Mouse (Mus musculus) neutrophil, adult 59 days (primary cell): ENCODE data around the gene Vps16. TPM values are rescaled to one million over a fixed set of nuclear protein-coding genes. Genes with fewer than 3 reads are reported as not detected.

Source experiments
- total RNA-seq, 2 experiments: library from RNA; stranded (reverse); gene quantifications; 1 replicate in 1 of 2; 2 replicates in 1 of 2; pipeline ENCODE4 v1.2.4; 2023

Gene Vps16
- 10 to 100 TPM; 61.4 to 71.7 TPM for total RNA-seq

DNA sequence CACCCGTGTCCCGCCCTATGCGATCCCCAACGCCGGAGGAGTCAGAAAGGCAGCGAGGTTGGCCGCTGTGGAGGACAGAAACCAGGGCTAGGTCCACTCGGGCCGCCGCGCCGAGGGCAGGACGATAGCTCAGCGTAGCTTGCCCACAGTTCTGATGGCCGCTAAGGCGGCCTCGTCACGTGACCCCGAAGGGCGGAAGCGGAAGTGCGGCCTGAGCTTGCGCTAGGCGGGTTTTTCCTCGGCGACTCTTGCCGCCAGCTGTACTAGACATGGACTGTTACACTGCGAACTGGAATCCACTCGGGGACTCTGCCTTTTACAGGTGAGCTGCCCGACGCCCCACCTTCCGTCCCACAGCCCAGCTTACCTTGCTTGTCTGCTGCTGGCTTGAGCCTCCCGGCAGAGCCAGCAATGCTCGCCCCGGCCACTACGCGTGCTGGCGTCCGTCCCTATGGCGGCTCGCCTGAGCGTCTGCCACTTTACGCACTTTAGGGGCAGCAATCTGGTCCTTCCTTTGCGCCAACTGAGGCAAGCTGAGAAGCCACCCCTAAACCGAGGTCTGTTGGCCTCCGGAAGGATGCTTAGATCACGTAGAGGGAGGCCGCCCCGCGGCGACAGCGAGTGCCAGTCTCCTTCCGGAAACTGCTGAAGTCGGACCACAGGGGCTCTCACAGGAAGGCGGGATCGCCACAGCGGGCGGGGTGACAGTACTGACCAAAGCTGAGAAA lies at the start of gene Vps16, which contains the start of gene Pced1a:
Gene Vps16, plus strand, starts transcription at position 214 of the 728 bp plus-strand sequence.
Gene Pced1a, minus strand, starts transcription at position 576 of the 728 bp plus-strand sequence.

DNA sequence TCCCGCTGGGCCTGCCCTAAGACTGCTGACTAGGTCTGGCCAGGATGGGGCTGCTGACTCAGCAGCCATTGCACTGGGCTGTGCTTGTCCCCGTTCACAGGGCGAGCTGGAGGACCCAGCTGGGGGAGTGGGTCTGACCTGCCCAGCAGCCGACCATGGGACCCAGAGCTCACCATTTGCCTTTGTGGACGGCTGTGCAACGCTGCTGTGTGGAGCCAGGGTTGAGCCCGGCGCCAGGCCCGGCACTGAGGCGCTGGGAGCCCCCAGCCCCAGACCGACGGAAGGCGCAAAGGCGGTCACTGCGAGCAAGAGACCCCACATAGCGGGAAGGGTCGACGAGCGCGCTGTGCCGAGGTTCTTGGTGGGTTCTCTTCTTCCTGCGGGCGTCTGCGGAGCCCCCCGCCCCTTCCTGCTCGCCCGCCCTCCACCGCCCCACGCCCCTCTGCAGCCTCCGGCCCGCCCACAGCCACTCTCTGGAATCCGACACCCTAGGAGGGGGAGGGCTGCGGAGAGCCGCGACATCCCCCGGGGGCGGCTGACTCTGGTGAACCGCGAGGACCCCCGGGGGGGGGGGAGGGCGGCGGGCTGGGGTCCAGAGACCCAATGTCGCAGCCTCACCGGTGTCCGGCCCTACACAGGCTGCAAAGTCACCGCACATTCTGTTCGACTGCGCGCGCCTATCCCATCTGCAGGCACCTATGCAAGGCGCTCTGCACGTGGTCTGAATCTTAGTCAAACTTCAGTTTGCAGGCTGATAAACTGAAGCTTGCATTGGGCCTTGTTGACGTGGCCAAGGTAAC lies 26.8 kb upstream of the Vps16 start, which contains the start of gene Cpxm1:
Gene Cpxm1, minus strand, starts transcription at position 389 of the 800 bp plus-strand sequence.

DNA sequence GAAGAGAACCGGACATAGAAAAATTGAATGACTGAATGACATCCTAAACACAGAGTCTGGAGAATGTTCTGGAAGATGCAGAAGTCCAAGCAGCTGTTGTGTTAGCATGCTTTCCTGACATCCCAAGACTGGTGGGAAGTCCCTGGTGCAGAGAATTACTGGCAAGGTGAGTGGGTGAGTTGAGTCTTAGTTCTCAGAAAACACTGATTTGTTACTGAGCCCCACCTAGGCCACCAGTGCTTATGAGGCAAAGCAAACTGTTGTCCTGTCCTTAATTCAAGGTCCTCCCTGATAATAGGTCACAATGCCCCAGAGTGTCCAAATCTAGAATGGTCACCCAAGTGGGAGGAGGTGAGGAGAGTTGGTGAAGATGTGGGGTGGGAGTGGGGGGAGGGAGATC lies 19.2 kb upstream of the Vps16 start, which contains the start of the genes Gm28372 and 1700020A23Rik:
Gene Gm28372, plus strand, starts transcription at position 301 of the 400 bp plus-strand sequence.
Gene 1700020A23Rik, plus strand, starts transcription at position 321 of the 400 bp plus-strand sequence.

DNA sequence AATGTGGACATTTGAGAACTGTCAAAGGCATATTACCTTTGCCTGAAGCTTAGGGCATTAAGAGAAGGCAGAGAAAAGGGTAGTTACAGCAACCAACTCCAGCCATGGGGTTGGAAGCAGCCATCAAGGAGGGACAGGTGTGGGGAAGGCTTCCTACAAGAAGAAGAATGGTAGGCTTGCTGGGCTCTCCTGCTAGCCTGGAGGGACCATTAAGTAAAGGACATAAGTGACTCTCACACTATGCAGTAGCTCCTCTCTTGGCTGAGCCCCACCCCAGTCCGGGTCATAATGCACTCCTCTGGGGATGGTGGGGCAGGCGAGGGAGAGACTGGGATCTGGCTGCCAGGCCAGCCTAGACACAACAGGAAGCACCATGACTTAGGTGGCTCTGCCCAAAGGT lies 18.0 kb upstream of the Vps16 start, which contains the start of gene Tmem239:
Gene Tmem239, plus strand, starts transcription at position 301 of the 400 bp plus-strand sequence.

DNA sequence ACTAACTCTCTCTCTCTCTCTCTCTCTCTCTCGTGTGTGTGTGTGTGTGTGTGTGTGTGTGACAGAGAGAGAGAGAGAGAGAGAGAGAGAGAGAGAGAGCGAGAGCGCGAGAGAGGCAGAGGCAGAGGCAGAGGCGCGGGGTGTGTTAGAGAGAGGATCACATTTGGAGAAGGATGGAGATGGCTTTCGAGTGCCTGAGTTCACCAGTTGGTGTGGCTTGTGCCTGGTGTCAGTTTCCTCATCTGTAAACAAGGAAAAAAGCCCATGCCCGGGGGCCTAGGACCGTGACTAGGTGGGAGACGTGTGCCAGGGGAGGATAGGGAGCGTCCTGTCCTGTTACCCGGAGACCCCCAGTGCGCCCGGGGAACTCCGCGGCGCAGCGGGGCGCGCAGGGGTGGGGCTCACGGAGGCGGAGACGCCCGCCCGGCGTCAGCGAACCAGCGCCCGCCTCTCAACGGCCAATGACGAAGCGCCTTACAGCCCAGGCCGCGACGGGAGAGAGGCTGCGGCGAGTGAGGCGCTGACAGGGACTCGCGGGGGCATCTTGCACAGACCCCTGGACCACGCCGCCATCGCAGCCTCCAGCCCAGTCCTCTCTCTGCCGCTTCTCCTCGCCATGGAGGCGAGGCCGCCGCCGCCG lies 25.8 kb downstream of the Vps16 start, which contains the start of gene Ptpra:
Gene Ptpra, plus strand, starts transcription at position 485 of the 640 bp plus-strand sequence.

Other genes with a start within 250 kb of the Vps16 start
- 100 to 1,000 TPM; 133 to 151 TPM for gene Snrpb, start 244.9 kb upstream of the Vps16 start, total RNA-seq
- not detected for gene Tmc2, start 229.1 kb upstream of the Vps16 start, total RNA-seq
- gene Nop56, start 149.9 kb upstream of the Vps16 start, total RNA-seq, result 10 to 100 TPM; 91.5 to 93.1 TPM
- gene Idh3b, start 139.8 kb upstream of the Vps16 start, total RNA-seq, result 10 to 100 TPM; 55.4 to 66.4 TPM
- gene Ebf4, start 129.2 kb upstream of the Vps16 start, total RNA-seq, result not detected
- under 1 TPM in 1 of 2 experiments, not detected in 1; 0.98 TPM for gene Cpxm1, start 26.8 kb upstream of the Vps16 start, total RNA-seq
- not detected for gene Gm28372, start 19.1 kb upstream of the Vps16 start, total RNA-seq
- not detected for gene 1700020A23Rik, start 19.1 kb upstream of the Vps16 start, total RNA-seq
- not detected for gene Tmem239, start 17.9 kb upstream of the Vps16 start, total RNA-seq
- 10 to 100 TPM; 13.5 to 16.4 TPM for gene Pced1a, start 362 bp downstream of the Vps16 start, total RNA-seq
- gene Ptpra, start 25.9 kb downstream of the Vps16 start, total RNA-seq, result 10 to 100 TPM; 80.7 to 83.5 TPM
- 10 to 100 TPM; 28.4 to 29.3 TPM for gene Mrps26, start 139.4 kb downstream of the Vps16 start, total RNA-seq
- not detected for gene Oxt, start 151.8 kb downstream of the Vps16 start, total RNA-seq
- not detected for gene Avp, start 158.2 kb downstream of the Vps16 start, total RNA-seq
- gene Fastkd5, start 205.7 kb downstream of the Vps16 start, total RNA-seq, result 1 to 10 TPM; 3.8 to 4.4 TPM
- gene Ubox5, start 205.7 kb downstream of the Vps16 start, total RNA-seq, result 1 to 10 TPM; 2.8 to 3.2 TPM
- gene Lzts3, start 218.5 kb downstream of the Vps16 start, total RNA-seq, result under 1 TPM; 0.73 to 0.78 TPM
- 10 to 100 TPM; 35.6 to 38.1 TPM for gene Ddrgk1, start 240.3 kb downstream of the Vps16 start, total RNA-seq
- gene Itpa, start 243.3 kb downstream of the Vps16 start, total RNA-seq, result 1 to 10 TPM; 9.3 to 9.5 TPM